Mouse (Mus musculus) lung, embryonic 14.5 days (tissue): ENCODE measurements at regions not wholly inside any gene's neighbourhood (a gene's known extent, or its start where the extent isn't known, plus 50 kb on each side); places are given as distances from the start of the nearest gene placed in this dataset.

Experiments
- ATAC-seq: fragments of 200-750 bp; cut with Nextera tagmentation; 2 replicates; pipeline ENCODE4 v1.8.0; 2017; ENCODE audit warnings: mild to moderate bottlenecking, moderate TSS enrichment, moderate library complexity; ENCODE audit not compliant: insufficient read depth
- DNase-seq: peaks from one replicate; pipeline ENCODE4 v3.0.0-alpha.2; 2015
- H3K27ac ChIP-seq: fragments of 300-500 bp; sonication (generic); 2 replicates; pipeline ENCODE4 v1.5.1; 2014; ENCODE audit warnings: low read depth, mild to moderate bottlenecking, moderate library complexity
- H3K27me3 ChIP-seq: fragments of 300-500 bp; sonication (generic); 2 replicates; pipeline ENCODE4 v1.6.1; 2014; ENCODE audit warnings: low read length, control low read depth; ENCODE audit not compliant: insufficient read depth
- H3K36me3 ChIP-seq: fragments of 300-500 bp; sonication (generic); 2 replicates; pipeline ENCODE4 v1.6.1; 2014; ENCODE audit warnings: control low read depth; ENCODE audit not compliant: insufficient read depth
- H3K4me1 ChIP-seq: fragments of 300-500 bp; sonication (generic); 2 replicates; pipeline ENCODE4 v1.6.1; 2014; ENCODE audit warnings: antibody characterized with exemption, control low read depth; ENCODE audit not compliant: insufficient read depth
- H3K4me2 ChIP-seq: fragments of 300-500 bp; sonication (generic); 2 replicates; pipeline ENCODE4 v1.6.1; 2014; ENCODE audit warnings: mild to moderate bottlenecking
- H3K4me3 ChIP-seq: fragments of 300-500 bp; sonication (generic); 2 replicates; pipeline ENCODE4 v1.5.1; 2014; ENCODE audit warnings: low read depth, low read length
- H3K9ac ChIP-seq: fragments of 300-500 bp; sonication (generic); 2 replicates; pipeline ENCODE4 v1.6.1; 2014
- H3K9me3 ChIP-seq: fragments of 300-500 bp; sonication (generic); 2 replicates; pipeline ENCODE4 v1.6.1; 2016; ENCODE audit warnings: low read depth, low read length, control low read depth
- CTCF ChIP-seq: IDR thresholded peaks from 2 replicates; pipeline ENCODE4 v1.5.1; 2016; ENCODE audit warnings: antibody characterized with exemption, low read depth
- WGBS: fragments of 180-500 bp; shearing (Covaris S2); extraction: QIAGEN DNeasy Blood & Tissue Kit; methylation state at CpG from one replicate; pipeline ENCODE4 v1.1.7; 2014; 5-methylcytosine and 5-hydroxymethylcytosine counted together

- TF ChIP-seq CTCF: no peak
- no peak overlapping the region for H3K27ac ChIP-seq
- peak; percentile 64 for DNase-seq
- H3K4me3 ChIP-seq: no peak overlapping the region
- no peaks in the 10 kb centered on the region for H3K4me1 ChIP-seq
- WGBS: 54% methylated on average over 5 of the region's 5 CpGs
- no peak overlapping the region for H3K4me2 ChIP-seq
- no peak overlapping the region for H3K9ac ChIP-seq
- no peaks in the 10 kb centered on the region for H3K36me3 ChIP-seq
- H3K27me3 ChIP-seq: no peaks in the 10 kb centered on the region
- no peak for ATAC-seq
- no peaks in the 10 kb centered on the region for H3K9me3 ChIP-seq
These were observed 113.9 kb upstream of the Clstn2 start for GRCm38 (mm10) chr9:98146901-98147300.

GRCm38 (mm10) chr9:98158421-98158820, 125.4 kb upstream of the Clstn2 start:
- no peaks in the 10 kb centered on the region for H3K9me3 ChIP-seq

DNA sequence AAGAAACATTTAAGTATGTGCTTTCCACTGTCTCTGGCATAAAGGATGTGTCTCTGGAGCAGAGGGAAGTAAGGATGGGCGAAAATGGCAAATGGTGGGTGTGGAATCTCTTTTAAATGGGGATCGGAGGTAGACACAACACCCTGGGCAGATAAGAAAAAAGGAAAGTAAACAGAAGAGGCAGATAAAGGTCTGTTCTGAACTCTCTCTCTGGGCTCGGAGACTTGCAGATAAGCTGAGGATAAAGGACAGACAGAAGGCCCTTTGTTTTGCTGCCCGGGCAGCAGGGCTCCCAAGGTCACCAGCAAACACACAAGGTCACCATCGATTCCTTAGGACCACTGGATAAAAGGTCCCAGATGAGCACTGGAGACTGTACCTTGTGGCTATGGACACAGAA, 122.7 kb upstream of the Nmnat3 start:
- Histone ChIP-seq H3K36me3 (no peaks in the 10 kb centered on the region), H3K4me1 (no peaks in the 10 kb centered on the region), H3K27ac (no peak overlapping the region), H3K9me3 (no peaks in the 10 kb centered on the region), H3K4me3 (no peak overlapping the region), H3K27me3 (no peaks in the 10 kb centered on the region), H3K9ac (no peak overlapping the region), H3K4me2 (no peak overlapping the region)
- WGBS: 12% methylated on average over 5 of the region's 5 CpGs
- ATAC-seq: no peak
- DNase-seq: no peak
- TF ChIP-seq CTCF: no peak

More at GRCm38 (mm10) chr9:98158421-98158820, 125.4 kb upstream of the Clstn2 start:
- WGBS: 71% methylated on average over 2 of the region's 2 CpGs
- Histone ChIP-seq H3K4me1 (no peaks in the 10 kb centered on the region), H3K9ac (no peak overlapping the region), H3K27me3 (no peaks in the 10 kb centered on the region), H3K4me2 (no peak overlapping the region), H3K36me3 (no peaks in the 10 kb centered on the region), H3K4me3 (no peak overlapping the region), H3K27ac (no peak overlapping the region)
- no peak for TF ChIP-seq CTCF
- no peak for DNase-seq
- no peak for ATAC-seq

DNA sequence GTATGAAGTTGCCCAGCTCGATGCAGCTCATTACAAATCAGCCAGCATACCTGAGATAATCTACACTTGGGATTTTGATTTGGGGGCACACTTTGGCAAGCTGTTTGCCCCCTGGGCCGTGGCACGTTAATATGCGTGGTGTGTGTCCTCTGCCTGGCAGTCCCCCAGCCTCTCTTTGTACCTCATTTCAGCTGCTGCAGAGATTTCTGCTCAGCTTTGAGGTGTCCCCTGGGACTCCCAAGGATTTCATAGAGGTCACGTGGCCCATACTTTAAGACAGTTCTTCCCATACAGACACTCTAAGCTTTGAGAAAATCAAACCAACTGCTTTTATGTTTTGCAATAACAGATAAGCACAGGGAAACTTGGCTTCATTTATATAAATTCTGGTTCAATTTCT, 113.2 kb upstream of the Nmnat3 start:
- H3K4me2 ChIP-seq: no peak overlapping the region
- no peak for ATAC-seq
- no peak overlapping the region for H3K9ac ChIP-seq
- TF ChIP-seq CTCF: no peak
- no peaks in the 10 kb centered on the region for H3K36me3 ChIP-seq
- no peaks in the 10 kb centered on the region for H3K27me3 ChIP-seq
- no peak overlapping the region for H3K4me3 ChIP-seq
- H3K4me1 ChIP-seq: no peaks in the 10 kb centered on the region
- no peak overlapping the region for H3K27ac ChIP-seq
- H3K9me3 ChIP-seq: no peaks in the 10 kb centered on the region
- no peak for DNase-seq
- WGBS: 69% methylated on average over 5 of the region's 5 CpGs

DNA sequence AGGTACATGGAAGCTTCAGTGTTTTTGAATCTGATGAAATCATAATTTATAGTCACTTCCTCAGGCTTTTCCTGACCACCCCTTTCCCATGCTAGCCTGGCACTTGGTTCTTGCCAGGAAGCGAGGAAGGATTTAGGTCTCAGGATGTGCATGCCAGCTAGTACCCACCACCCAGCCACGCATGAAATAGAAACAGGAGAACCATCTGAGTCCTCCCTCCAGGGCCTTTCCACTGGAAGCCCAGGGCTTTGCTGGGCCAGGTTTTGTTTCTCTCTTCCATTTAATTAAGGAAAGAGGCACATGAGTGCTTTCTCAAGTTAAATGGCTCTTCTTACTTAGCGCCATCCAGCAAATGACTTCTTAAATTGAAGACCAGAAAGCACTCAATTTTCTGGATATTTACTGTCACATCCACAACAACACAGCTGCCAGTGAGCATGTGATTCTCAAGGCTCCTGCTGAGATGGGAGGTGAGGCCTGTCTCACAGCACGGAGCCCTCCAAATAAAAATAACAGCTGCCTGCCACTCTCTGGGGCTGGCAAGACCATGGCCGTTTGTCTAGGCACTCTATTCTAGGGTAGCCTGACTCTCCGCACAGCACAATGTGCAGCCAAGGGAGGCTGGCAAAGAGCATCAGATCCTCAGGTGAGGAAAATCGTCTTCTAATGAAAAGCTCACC, 110.4 kb upstream of the Nmnat3 start:
- DNase-seq: no peak
- no peak overlapping the region for H3K4me2 ChIP-seq
- H3K27ac ChIP-seq: no peak overlapping the region
- ATAC-seq: no peak
- no peaks in the 10 kb centered on the region for H3K9me3 ChIP-seq
- no peak overlapping the region for H3K9ac ChIP-seq
- no peaks in the 10 kb centered on the region for H3K36me3 ChIP-seq
- H3K4me3 ChIP-seq: no peak overlapping the region
- TF ChIP-seq CTCF: no peak
- H3K4me1 ChIP-seq: no peaks in the 10 kb centered on the region
- WGBS: 62% methylated on average over 7 of the region's 7 CpGs
- no peaks in the 10 kb centered on the region for H3K27me3 ChIP-seq

DNA sequence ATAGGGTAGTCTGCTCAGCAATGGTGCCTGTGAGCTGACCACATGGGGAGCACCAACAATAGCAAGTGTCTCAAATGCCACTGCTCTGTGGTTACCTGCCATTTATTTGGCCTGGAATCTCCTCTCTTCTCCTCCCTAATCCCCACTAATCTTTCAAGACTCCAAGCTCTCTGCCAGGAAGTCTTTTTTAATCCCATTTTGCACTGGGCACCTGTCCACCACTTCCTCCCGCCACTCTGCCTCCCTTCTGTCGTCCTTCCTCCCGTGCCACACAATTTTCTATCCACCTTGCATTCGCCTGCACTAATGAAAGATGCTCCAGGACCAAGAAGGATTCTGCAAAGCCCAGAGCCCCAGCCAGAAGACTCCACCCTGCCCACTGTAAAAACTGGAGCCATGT, 106.5 kb upstream of the Nmnat3 start:
- 63% methylated on average over 4 of the region's 4 CpGs for WGBS
- DNase-seq (no peak), ATAC-seq (no peak)
- no peak overlapping the region for H3K27ac ChIP-seq
- no peaks in the 10 kb centered on the region for H3K9me3 ChIP-seq
- H3K36me3 ChIP-seq: no peaks in the 10 kb centered on the region
- no peak overlapping the region for H3K9ac ChIP-seq
- no peaks in the 10 kb centered on the region for H3K27me3 ChIP-seq
- no peak overlapping the region for H3K4me2 ChIP-seq
- no peak overlapping the region for H3K4me3 ChIP-seq
- H3K4me1 ChIP-seq: no peaks in the 10 kb centered on the region
- TF ChIP-seq CTCF: no peak

DNA sequence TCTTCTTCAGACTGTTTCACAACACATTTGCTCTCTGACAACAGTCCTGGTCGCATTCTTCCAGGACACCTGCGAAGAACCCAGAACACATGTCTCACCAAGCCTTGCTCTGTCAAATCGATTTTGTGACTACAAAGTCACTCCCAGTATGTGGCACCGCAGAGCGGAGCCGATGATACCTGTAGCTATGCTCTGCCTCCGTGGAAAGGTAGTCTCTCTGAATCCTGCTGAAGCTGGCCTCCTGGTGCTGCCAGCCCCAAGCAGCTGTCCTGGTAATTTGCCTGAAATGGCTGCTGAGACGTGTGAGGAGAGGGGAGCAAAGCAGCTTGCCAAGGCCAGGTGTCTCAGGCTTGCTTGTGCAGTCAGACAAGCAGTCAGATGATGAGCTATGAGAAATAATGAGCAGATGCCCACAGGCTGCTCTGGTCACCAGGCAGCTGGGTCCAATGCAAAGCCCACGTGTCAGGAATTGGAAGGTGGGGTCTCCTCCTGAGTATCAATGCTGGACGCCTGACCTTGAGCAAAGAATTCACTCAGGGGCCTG, 100.4 kb upstream of the Nmnat3 start:
- ATAC-seq: no peak
- no peaks in the 10 kb centered on the region for H3K27me3 ChIP-seq
- H3K36me3 ChIP-seq: no peaks in the 10 kb centered on the region
- no peak overlapping the region for H3K4me3 ChIP-seq
- no peak overlapping the region for H3K27ac ChIP-seq
- no peak for DNase-seq
- no peaks in the 10 kb centered on the region for H3K9me3 ChIP-seq
- no peaks in the 10 kb centered on the region for H3K4me1 ChIP-seq
- no peak overlapping the region for H3K4me2 ChIP-seq
- WGBS: 67% methylated on average over 10 of the region's 10 CpGs
- no peak for TF ChIP-seq CTCF
- no peak overlapping the region for H3K9ac ChIP-seq
